Mouse (Mus musculus) forebrain, embryonic 16.5 days (tissue): ENCODE measurements around the gene Cpsf2. TPM values are rescaled to one million over a fixed set of nuclear protein-coding genes. Genes with fewer than 3 reads are reported as not detected.

Experiments
- ATAC-seq: fragments of 200-750 bp; cut with Nextera tagmentation; 2 replicates; pipeline ENCODE4 v1.8.0; 2017; ENCODE audit warnings: mild to moderate bottlenecking, moderate library complexity
- H3K27ac ChIP-seq: fragments of 300-500 bp; sonication (generic); 2 replicates; pipeline ENCODE4 v1.5.1; 2014; ENCODE audit warnings: low read length, control low read depth
- H3K27me3 ChIP-seq: fragments of 300-500 bp; sonication (generic); replicated peaks from 2 replicates; pipeline ENCODE4 v1.6.1; 2014; ENCODE audit warnings: low read length; ENCODE audit not compliant: control insufficient read depth, insufficient read depth
- H3K36me3 ChIP-seq: fragments of 300-500 bp; sonication (generic); 2 replicates; pipeline ENCODE4 v1.6.1; 2014; ENCODE audit not compliant: control insufficient read depth, insufficient read depth
- H3K4me1 ChIP-seq: fragments of 300-500 bp; sonication (generic); replicated peaks from 2 replicates; pipeline ENCODE4 v1.6.1; 2014; ENCODE audit warnings: low read length; ENCODE audit not compliant: control insufficient read depth, insufficient read depth
- H3K4me2 ChIP-seq: fragments of 300-500 bp; sonication (generic); 2 replicates; pipeline ENCODE4 v1.6.1; 2014; ENCODE audit warnings: mild to moderate bottlenecking, low read length, control low read depth
- H3K4me3 ChIP-seq: fragments of 300-500 bp; sonication (generic); replicated peaks from 2 replicates; pipeline ENCODE4 v1.5.1; 2014; ENCODE audit warnings: mild to moderate bottlenecking, low read length, control low read depth
- H3K9ac ChIP-seq: fragments of 300-500 bp; sonication (generic); replicated peaks from 2 replicates; pipeline ENCODE4 v1.6.1; 2014; ENCODE audit warnings: low read depth, low read length, control low read depth
- H3K9me3 ChIP-seq: fragments of 300-500 bp; sonication (generic); 2 replicates; pipeline ENCODE4 v1.6.1; 2016; ENCODE audit warnings: low read length; ENCODE audit not compliant: control insufficient read depth
- WGBS: fragments of 180-500 bp; shearing (Covaris S2); extraction: QIAGEN DNeasy Blood & Tissue Kit; methylation state at CpG from one replicate; pipeline ENCODE4 v1.1.7; 2014; 5-methylcytosine and 5-hydroxymethylcytosine counted together
- polyA plus RNA-seq: library from polyadenylated mRNA; unstranded; fragments of >200 nt; fragmentation: Nextera tagmentation; extraction: Ambion mirVana; gene quantifications from 2 replicates; pipeline ENCODE4 v1.2.1, GENCODE M21; 2015

The Cpsf2 gene
- polyA plus RNA-seq, 1 experiment from 2014 or later = 32.4 TPM

GRCm38 (mm10) chr12:101978588-101978987 lies 2.8 kb downstream of the Cpsf2 start:
- no peak overlapping the region for H3K4me2 ChIP-seq
- WGBS = 96% methylated on average over 1 of the region's 1 CpGs
- H3K9me3 ChIP-seq = no peaks in the 10 kb centered on the region
- ATAC-seq = no peak
- no peak overlapping the region for H3K9ac ChIP-seq
- H3K27me3 ChIP-seq = no peaks in the 10 kb centered on the region
- H3K27ac ChIP-seq = no peak overlapping the region
- no peaks in the 10 kb centered on the region for H3K36me3 ChIP-seq
- H3K4me3 ChIP-seq = no peak overlapping the region
- H3K4me1 ChIP-seq = peaks cover 21% of the 10 kb centered on the region

GRCm38 (mm10) chr12:101979213-101979750 lies 3.5 kb downstream of the Cpsf2 start:
- Histone ChIP-seq H3K9ac (no peak overlapping the region), H3K4me2 (no peak overlapping the region), H3K27me3 (no peaks in the 10 kb centered on the region), H3K4me3 (no peak overlapping the region), H3K9me3 (no peaks in the 10 kb centered on the region), H3K27ac (no peak overlapping the region), H3K36me3 (0 out of 2 replicates have a peak, but pooled peaks cover 3% of the 10 kb centered on the region), H3K4me1 (peaks cover 20% of the 10 kb centered on the region)
- ATAC-seq = no peak
- WGBS = 91% methylated on average over 8 of the region's 8 CpGs

- ATAC-seq = no peak
- no peak overlapping the region for H3K4me3 ChIP-seq
- no peaks in the 10 kb centered on the region for H3K9me3 ChIP-seq
- 75% methylated on average over 5 of the region's 5 CpGs for WGBS
- H3K27ac ChIP-seq = no peak overlapping the region
- peaks cover 13% of the 10 kb centered on the region for H3K4me1 ChIP-seq
- peaks cover 3% of the 10 kb centered on the region; the same call in 1 of the 2 replicates for H3K36me3 ChIP-seq
- no peaks in the 10 kb centered on the region for H3K27me3 ChIP-seq
- no peak overlapping the region for H3K4me2 ChIP-seq
- no peak overlapping the region for H3K9ac ChIP-seq
Measured at GRCm38 (mm10) chr12:101980266-101980665, 4.5 kb downstream of the Cpsf2 start.

- no peak for ATAC-seq
- H3K9ac ChIP-seq = no peak overlapping the region
- H3K4me3 ChIP-seq = no peak overlapping the region
- H3K27ac ChIP-seq = no peak overlapping the region
- no peaks in the 10 kb centered on the region for H3K27me3 ChIP-seq
- WGBS = 92% methylated on average over 2 of the region's 2 CpGs
- peaks cover 11% of the 10 kb centered on the region for H3K4me1 ChIP-seq
- no peak overlapping the region for H3K4me2 ChIP-seq
- H3K36me3 ChIP-seq = peaks cover 3% of the 10 kb centered on the region; the same call in 1 of the 2 replicates
- H3K9me3 ChIP-seq = no peaks in the 10 kb centered on the region
Measured at GRCm38 (mm10) chr12:101981559-101981958, 5.8 kb downstream of the Cpsf2 start.

GRCm38 (mm10) chr12:101982977-101983376 lies 7.2 kb downstream of the Cpsf2 start:
- Histone ChIP-seq H3K4me2 (no peak overlapping the region), H3K4me3 (no peak overlapping the region), H3K9ac (no peak overlapping the region), H3K4me1 (no peaks in the 10 kb centered on the region), H3K36me3 (peaks cover 11% of the 10 kb centered on the region; the same call in 1 of the 2 replicates), H3K27me3 (no peaks in the 10 kb centered on the region), H3K27ac (no peak overlapping the region), H3K9me3 (no peaks in the 10 kb centered on the region)
- no peak for ATAC-seq
- WGBS = 97% methylated on average over 9 of the region's 9 CpGs

- WGBS = 57% methylated on average over 3 of the region's 3 CpGs
- no peak overlapping the region for H3K9ac ChIP-seq
- no peaks in the 10 kb centered on the region for H3K9me3 ChIP-seq
- no peak overlapping the region for H3K27ac ChIP-seq
- no peaks in the 10 kb centered on the region for H3K27me3 ChIP-seq
- no peaks in the 10 kb centered on the region for H3K4me1 ChIP-seq
- peaks cover 22% of the 10 kb centered on the region for H3K36me3 ChIP-seq
- ATAC-seq = no peak
- no peak overlapping the region for H3K4me3 ChIP-seq
- no peak overlapping the region for H3K4me2 ChIP-seq
Measured at GRCm38 (mm10) chr12:101985110-101985509, 9.3 kb downstream of the Cpsf2 start.

GRCm38 (mm10) chr12:101987659-101988058 lies 11.9 kb downstream of the Cpsf2 start:
- Histone ChIP-seq H3K4me3 (no peak overlapping the region), H3K27ac (no peak overlapping the region), H3K4me1 (no peaks in the 10 kb centered on the region), H3K9ac (no peak overlapping the region), H3K4me2 (no peak overlapping the region), H3K36me3 (peaks cover 41% of the 10 kb centered on the region), H3K9me3 (no peaks in the 10 kb centered on the region), H3K27me3 (no peaks in the 10 kb centered on the region)
- no peak for ATAC-seq
- WGBS = 97% methylated on average over 6 of the region's 6 CpGs

GRCm38 (mm10) chr12:101994576-101995467 lies 19.0 kb downstream of the Cpsf2 start:
- 96% methylated on average over 8 of the region's 8 CpGs for WGBS

GRCm38 (mm10) chr12:101998929-101999328 lies 23.1 kb downstream of the Cpsf2 start:
- 96% methylated on average over 5 of the region's 5 CpGs for WGBS
- Histone ChIP-seq H3K4me2 (no peak overlapping the region), H3K27me3 (no peaks in the 10 kb centered on the region), H3K9ac (no peak overlapping the region), H3K36me3 (peaks cover 37% of the 10 kb centered on the region), H3K9me3 (no peaks in the 10 kb centered on the region), H3K4me1 (no peaks in the 10 kb centered on the region), H3K27ac (no peak overlapping the region), H3K4me3 (no peak overlapping the region)
- ATAC-seq = no peak

More at GRCm38 (mm10) chr12:101994576-101995467, 19.0 kb downstream of the Cpsf2 start:
- no peak overlapping the region for H3K4me3 ChIP-seq
- H3K27ac ChIP-seq = no peak overlapping the region
- no peaks in the 10 kb centered on the region for H3K4me1 ChIP-seq
- H3K9me3 ChIP-seq = no peaks in the 10 kb centered on the region
- H3K36me3 ChIP-seq = peaks cover 42% of the 10 kb centered on the region
- no peak for ATAC-seq
- no peak overlapping the region for H3K9ac ChIP-seq
- H3K27me3 ChIP-seq = no peaks in the 10 kb centered on the region
- no peak overlapping the region for H3K4me2 ChIP-seq
